Mouse (Mus musculus): ENCODE results near the gene Acvr2b.

Acvr2b gene

DNA sequence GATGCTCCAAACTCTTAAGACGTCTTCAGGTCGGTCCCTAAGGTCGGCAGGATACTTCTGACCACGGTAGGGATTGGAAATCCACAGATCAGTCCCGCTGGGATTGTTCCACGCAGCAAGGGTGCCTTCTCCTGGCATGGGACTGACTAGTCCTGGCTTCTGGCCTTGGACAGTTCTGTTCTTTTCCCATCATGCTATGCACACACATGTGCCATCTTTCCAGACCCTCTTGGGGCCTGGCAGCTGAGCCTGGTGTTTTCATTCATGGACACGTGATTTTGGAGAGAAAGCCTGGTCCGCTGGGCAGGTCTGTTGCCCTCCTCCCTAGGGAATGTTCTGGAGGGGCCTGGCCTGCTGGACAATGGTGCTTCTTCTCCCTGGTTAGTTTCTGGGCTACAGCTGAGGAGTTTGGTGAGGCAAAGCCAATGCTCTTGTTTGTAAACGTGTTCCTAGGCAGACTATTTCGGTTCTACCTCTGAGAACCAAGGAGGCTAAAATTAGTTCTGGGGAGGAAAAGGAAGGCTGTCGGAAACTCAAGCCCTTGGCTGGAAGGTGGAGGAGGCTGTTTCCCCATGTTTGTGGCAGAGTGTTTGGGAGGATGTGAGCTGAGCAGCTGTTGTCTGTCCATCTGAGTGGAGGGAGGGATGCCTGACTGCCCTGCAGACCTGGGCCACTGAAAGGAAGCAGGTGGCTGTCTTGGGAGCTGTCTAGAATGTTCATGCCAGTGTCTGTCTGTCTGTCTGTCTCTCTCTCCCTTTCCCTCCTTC, 7.2 kb downstream of the Acvr2b start:
- peak; percentile 92 for DNase-seq

DNA sequence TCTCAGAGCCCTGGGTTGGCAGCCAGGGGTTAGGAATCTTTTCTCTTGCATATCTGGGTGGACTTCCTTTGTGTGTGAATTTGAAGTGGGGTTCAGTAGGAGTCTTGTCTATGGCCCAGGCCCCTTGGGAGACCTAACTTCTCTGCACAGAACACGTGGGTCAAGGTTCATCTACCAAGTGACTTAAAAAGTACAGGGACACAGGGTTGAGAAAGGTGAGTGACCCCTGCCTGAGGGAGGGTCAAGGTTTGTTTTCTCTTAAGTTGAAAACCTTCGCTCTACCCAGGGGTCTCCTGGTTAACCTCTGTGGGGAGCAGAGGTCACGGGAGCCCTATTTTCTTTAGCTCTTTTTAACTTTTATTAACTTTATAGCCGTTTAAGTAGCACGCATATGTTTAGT, 7.9 kb downstream of the Acvr2b start:
- DNase-seq: peak; percentile 88

DNA sequence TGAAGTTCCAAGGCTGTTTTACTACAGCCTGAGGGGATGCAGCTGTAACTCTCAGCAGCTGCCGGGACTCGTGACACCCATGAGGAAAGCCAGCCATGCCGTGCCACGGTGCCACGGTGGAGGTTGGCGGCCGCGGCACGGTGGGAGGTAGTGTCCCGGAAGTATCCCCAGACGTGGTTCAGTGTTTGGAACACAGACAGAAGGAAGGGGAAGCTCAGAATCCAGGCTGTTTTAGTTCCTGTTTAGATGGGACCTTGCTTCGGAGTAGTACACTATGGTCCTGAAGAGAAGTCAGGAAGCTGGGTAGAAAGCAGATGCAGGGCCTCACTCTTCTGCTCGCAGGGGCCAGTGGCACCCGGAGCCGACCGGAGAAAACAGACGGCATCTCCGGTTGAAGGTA, 16.1 kb downstream of the Acvr2b start:
- DNase-seq: peak; percentile 90

DNA sequence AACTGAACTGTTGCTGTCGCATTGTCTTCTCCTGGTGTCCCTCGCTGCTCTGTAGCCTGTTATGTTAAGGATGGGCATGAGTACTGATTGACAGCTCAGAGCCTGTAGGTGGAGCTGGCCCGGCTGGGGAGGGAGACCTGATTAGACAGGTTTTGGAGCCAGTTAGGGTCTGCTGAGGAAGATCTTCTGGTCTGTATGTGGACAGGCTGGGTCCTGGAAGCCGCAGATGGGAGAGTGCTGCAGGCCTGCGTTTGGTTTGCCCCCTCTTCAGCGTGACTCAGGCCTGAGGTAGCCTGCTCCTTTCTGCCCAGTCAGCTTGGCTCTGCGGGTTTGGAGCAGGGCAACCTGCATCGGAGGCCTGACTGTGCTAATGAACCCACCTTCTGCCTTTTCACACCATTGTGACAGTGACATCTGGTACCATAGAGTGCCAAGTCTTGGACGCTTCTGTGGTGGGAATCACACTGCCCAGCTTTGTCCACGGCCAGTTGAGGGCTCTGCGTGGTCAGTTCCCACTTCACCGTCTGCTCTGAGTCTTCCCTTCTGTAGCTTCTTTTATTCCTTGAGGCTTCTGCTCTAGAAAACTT, 18.0 kb downstream of the Acvr2b start:
- peak; percentile 85 for DNase-seq

DNA sequence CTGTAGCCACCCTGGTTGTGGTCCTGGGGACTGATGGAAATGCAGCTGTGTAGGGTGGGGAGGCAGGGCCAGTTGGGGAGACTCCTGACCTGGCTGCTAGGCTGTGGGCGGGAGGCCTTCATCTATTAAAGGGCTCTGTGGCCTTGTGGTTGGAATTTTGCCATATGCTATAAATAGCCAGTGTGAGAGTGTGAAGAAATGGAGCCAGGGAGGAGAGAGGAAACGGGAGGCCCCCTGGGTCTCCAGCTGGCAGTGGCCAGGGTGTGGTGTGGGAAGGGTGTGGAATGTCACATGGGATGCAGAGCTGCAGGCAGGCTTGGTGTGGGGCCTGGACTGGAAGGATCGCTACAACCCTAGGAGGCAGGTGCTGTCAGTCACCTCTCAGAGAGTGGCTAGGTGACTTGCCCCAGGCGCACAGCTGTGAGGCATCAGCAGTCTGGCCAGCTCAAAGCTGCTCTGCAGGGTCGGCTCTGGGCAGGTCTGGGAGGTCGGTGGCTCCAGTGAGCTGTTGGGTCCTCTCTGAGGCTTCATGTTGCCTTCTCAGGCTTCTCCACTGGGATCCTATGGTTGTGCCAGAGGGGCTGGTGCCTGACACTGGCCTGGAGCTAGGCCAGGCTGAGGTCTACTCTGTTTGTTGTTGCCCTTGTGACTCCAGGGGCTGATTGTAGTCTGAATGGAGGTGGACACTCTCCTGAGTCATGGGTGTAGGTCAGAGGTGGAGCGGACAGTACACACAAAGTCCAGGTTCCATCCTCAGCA, 23.5 kb downstream of the Acvr2b start:
- peak; percentile 98 for DNase-seq

DNA sequence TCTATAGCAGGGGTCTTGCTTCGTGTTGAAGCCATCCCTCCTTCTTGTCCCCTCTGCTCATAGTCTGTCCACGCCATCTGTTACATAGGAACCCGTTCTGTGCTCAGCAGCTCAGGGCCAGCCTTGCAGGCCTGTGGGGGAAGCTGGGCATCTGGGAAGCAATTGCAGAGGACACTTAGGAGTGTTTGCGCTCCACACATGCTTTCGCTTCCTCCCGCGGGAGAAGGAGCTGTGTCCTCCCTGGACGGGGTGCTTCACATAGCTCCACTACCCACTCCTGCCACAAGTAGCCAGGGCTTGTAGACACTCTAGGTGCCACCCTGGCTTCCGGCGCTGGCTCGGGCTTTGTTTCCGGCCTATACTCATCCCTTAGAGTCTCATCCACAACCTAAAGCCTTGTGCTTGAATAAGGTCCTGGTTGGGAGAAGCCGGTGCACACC, 24.1 kb downstream of the Acvr2b start:
- no peak for DNase-seq

DNA sequence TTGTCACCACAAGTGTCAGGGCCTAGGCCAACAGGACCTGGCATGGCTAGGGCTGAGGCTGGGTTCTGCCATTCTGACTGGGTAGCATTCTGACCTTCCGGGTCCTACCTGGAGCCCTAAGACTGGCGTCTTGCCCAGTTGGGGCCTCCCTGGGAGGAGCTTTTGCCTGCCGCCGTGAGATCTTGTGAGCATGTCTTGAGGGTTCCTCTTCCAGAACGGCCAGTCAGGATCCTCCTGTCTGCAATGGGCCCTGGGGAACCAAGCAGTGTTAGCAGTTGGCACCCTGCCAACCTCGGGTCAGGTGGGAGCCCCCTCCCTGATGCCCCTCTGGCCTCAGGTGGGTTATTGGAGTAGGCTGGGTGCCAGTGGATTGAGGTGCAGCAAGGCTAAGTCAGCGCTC, 24.6 kb downstream of the Acvr2b start:
- no peak for DNase-seq

DNA sequence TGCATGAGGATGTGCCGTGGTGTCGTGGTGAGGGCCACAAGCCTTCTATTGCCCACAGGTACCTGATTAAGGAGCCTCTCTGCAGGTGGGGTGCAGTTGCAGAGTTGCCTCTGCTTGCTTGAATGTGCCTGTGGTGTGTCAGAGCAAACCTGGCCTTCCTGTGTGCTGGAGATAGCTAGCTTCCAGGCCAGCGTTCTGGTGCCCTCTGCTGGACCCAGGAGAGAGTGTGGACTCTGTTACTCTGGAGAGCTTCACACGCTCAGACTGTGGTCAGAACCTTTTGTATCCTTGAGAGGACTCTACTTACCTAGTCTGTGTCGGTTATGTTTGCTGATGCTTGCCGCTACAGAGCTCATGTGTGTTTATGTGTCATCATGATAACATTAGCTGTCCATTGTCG, 28.4 kb downstream of the Acvr2b start:
- DNase-seq: peak; percentile 95

DNA sequence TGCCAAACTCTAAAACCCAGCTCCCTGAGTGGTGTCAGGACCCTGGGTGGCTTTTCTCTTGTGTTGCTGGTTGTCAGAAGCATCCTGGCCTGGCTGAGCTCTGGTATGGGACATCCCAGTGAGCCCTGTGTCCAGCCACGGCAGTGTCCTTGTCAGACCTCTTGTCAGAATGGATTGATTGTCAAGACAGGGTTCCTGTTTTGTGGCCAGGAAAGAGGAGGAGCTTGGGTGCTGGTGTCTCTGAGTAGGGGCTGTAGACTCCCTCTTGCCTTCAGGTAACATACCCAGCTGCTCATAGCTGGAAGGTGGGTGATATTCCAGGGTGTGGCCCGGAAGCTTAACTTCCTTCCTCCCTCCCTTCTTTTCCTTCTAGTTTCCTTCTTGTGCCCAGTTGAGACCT, 33.9 kb downstream of the Acvr2b start:
- no peak for DNase-seq

DNA sequence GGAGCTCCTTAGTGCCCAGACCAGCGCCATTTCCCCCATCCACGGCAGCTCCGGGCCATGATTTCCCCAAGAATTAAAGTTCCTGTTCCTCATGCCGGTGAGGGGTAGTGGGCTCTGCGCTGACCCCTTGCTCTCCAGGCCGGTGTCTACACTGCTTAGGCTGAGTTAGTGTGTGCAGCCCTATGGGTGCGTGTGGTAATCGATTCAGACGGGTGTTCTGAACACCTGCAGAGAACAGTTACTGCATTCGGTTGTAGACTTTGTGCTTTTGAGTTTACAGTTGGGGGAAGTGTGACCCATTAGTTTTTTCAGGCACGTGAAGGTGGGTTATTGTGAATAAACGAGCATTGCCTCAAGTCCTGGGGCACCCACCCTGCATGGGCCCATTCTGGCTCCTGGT, 36.1 kb downstream of the Acvr2b start:
- no peak for DNase-seq

DNA sequence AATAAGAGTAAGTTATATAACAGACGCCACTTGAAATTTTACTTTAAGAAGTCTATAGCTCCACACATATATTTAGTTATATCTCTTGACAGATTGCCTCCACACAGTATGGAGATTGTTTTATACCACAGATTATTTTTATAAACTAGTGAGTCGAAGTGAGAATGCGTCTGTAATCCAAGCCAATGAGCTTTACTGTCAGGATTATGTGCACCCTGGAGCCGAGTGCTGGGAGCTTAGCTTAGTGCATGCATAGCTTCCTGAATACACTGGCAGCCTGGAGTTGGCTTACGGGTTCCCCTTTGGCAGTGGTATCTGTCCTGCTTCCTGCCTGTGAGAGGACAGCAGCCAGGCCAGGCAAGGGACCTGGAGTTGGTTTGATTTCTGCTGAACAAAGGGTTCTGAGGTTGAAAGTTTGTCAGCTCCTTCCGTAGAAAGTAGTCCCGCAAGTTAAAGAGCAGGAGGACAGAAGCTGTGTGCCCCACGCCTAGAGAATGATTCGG, 36.6 kb downstream of the Acvr2b start:
- DNase-seq: no peak

DNA sequence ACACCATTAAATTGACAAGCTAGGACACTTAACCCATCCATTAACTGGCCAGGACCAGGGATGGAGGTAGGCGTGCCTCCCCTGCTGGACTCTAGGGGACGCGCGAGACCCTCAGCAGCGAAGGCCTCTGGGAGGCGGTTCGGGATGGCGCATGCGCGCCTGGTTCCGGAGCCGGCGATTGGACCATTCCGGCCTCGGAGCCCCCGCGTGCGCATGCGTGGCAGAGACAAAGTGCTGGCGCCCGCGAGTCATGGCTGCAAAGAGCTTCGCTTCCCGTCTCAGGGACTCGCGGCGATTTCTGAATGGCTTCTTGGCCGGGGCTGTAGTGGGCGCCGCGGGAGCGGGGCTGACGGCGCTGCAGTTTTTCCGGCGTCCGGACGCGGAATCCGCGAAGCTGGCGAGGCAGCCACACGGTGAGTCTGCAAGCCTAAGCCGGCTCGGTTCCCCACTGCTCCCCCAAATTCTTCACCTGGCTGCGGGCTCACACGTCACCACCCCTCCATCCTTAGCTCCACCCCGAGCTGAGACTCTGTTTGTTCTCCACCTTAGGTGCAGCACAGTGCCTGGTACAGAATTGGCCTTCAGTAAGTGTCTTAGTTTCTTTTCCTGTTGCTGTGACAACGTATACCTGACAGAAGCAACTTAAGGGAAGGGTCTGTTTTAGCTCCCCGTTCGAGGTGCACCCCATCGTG, 43.0 kb downstream of the Acvr2b start, which contains the start of gene Exog:
TSS of gene Exog (plus strand) at position 206 of the 692 bp plus-strand sequence.
- DNase-seq: peak; percentile 100

DNA sequence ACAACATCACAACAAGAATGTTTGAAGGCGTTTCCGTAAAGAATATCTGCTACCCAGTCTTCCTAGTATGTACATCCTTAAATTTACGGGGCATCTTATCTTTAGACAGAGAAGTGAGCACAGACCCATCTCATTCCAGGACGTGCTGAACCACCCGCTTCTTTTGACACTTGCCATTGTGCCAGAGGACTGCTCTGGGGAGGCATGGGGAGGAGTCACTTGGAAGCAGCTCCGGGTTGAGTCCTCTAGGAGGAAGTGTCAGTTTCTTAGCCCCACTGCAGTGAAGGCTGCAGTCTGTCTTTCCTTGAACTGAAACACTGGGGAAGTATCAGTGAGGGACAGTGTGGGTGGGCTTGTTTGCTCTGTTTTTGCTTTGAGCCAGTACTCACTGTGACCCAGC, 43.8 kb downstream of the Acvr2b start:
- no peak for DNase-seq

DNA sequence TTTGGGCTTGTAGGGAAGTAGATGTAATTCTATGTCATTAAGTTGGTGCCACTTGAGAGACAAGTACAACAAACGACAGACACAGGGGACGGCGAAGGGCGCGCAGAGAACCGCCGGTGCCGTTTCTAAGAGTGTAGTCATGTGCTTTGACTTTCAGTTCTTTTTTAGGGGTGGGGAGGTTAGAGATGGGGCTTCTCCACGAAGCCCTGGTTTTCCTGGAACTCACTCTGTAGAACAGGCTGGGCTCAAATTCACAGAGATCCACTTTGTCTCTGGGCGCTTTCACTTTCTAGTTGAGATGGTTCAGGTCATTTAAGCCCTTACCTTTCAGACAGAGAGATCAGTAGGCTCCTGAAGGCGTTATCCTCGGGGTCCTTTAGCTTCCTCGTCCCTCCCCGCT, 54.0 kb downstream of the Acvr2b start:
- no peak for DNase-seq

DNA sequence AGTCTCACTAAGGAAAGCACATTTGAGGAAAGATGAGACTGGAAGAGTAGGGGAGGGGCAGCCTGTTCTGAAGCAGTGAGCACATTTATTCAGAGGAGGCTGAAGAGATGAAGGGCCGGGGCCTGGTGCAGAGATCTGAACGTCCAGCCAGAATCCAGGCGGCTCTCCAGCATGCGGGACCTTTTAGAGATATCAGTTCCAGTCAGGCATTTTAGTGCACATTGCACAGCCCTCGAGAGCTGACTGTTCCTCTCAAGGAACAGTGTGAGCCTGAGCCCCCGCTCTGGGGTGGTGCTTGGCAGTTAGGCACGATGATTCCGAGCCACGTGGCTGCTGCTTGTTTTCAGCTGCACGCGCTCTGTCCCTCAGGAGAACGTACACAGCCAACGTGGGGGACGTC, 55.2 kb downstream of the Acvr2b start:
- DNase-seq: no peak

DNA sequence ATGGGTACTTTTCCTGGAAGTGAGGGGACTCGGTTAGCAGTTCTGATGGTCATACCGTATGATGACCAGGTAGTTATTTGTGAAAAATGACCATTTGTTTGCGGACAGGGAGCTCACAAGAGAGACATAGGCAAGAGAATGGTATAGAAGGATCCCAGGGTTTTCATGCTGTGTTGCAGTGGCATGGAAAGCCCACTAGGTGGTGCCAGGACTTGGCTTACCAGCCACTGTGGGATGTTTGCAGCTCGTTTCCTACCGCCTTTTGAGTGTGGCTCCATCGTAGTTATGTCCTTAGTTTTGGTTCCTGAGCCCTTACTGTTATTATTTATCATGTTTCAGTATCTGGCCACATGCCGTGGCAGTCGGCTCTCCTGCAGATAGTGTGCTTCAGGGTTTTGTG, 58.5 kb downstream of the Acvr2b start:
- peak; percentile 93 for DNase-seq

DNA sequence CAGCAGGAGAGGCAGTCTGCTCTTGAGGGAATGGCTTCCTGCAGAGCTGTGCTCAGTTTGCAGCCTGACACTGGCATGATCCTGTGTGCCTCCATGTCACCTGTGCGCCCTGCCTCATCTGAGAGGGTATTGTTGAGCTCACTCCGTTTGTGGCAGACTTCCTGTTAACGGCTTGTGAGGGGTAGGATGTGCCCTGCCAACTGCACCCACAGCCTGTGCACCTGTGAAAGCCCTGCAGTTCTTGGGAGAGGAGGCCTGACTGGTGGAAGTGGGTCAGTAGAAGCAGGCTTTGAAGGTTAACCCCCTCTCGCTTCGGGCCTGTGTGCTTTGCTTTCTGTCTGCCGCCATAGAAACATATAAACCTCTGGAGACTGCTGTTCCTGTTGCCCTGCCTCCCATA, 63.1 kb downstream of the Acvr2b start:
- no peak for DNase-seq

DNA sequence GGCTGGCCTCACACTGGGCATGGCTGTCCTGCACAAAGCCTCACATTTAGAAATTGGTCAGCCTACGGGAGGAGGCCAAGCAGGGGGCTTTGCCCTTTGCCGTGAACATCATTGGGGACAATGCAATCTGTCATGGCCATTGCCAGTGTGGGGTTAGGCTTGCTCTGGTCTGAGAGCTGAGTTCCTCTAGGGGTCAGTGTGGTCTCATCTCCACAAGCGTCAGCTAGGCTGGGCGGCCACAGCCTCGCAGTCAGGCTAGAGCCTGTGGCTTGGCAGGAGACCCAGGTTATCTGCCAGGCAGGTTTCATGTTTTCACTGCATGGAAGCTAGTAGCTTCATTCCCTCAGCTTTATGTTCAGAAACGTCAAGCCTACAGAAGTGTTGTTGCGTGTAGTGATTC, 63.7 kb downstream of the Acvr2b start:
- peak; percentile 94 for DNase-seq

DNA sequence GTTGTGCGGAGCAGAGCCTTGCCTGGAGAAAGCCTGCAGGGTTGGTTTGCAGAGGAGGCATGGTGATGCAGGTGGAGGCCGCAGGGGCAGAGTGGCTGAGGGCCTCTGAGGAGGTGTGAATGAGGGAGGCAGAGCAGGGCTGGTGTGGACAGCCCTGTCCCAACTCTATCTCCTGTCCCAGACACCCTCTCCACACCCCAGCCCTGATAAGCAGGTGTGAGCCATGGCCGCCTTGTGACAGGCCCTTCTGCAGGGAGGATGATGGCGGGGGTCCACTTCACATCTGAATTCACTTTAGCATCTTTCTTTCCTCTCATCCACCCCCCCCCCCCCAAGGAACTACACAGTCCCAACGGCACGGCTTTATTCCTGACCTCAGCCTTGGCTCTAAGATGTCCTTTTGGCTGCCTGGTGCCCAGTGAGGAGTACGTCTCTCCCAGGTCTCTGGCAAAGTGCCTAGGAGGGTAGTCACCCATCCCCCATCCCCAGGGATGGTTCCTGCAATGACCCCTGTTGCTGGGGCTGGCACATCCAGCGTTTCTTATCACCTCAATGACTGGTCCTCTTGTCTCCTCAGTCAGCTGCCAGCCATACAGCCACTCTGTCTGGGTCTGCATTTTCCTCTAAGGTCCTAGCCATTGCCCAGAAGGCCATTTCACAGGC, 67.9 kb downstream of the Acvr2b start:
- DNase-seq: peak; percentile 99

DNA sequence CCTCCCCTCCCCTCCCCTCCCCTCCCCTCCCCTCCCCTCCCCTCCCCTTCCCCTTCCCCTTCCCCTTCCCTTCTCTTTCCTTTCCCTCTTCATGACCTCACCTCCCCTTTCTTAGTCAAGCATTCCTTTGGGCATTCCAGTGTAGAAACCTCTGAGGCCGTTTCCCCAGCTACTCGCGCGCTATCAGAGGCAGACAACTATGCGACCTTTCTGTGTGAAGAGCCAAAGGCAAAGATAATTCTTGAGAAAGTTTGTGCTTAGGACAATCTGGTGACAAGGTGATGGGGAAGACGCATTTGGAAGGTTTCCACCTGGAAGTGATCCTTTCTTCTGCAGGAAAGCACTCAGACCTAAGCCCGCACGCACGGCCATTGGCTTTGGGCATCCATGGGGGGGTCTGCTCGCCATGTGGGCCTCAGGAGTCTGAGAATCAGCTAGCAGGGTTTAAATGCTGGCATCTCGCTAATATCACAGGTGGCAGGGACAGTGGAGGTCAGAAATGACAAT, 70.5 kb downstream of the Acvr2b start:
- no peak for DNase-seq

DNA sequence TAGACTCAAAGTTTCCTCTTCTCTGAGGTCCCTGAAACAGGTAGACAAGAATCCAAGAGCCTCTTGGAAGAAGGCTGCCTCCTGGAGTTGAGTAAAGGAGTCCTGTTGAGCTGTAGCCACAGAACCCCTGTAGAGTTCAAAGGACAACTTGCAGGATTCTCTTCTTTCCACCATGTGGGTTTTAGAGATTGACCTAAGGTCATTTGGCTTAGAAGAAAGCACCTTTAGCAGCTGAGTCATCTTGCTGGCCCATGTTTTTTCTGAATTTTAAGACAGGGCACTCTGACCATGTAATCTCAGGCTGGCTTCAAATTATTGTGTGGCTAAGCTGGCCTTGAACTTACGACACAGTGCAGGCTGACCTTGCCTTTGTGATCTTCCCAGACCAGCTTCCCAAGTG, 71.1 kb downstream of the Acvr2b start:
- no peak for DNase-seq

DNA sequence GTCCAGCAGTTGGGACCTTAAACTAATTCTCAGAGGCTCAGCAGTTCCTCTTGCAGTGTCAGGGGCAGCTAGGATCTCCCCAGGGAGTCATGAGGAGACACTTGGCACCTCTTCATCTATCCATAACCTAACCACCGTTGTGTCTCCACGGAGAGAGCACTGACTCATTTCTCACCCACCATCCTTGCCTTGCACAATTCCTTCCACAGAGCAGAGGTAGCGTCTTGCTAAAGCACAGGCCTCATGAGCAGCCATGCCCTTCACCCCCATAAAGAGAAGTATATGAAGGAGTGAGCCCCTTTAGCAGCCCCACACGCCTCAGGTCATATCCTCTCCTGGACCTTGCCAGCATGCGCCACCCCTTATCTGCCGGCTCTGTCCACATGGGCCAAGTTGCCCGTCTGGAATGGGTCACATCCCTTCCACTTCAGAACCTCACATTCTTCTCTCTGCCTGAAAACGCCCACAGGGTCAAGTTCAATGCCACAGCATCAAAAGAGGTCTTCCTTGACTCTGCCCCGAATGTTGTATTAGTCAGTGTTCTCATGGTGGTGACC, 71.8 kb downstream of the Acvr2b start:
- DNase-seq: no peak
